In the genomic region with DNA sequence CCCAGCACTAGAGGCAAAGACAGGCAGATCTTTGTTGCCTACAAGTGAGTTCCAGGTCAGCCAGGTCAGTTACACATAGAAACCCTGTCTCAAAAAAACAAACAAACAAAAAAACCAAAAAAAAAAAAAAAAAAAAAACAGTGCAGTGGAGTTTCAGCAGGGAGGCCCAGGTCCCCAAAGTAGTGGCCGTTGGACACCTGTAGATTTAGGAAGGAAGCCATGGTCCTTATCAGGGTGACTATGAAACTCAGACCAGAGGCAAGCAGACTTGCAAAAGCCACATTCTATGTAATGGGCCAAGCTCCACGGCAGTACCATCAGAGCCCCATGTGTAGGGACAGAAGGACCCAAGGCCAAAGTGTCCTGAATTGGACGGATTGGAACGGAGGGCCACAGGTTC, we compare ENCODE assay signal across 8 mouse cellular contexts. TPM values are rescaled to one million over a fixed set of nuclear protein-coding genes. Genes with fewer than 3 reads are reported as not detected.
A peak's percentile ranks its signal among the peaks of the same experiment; 100 is the strongest.
DNase-seq lines count a peak whose midpoint lies in the region; ATAC-seq and TF ChIP-seq lines count a peak whose summit lies in the region.

No protein-coding gene starts in this region.

- TF ChIP-seq CTCF in left cerebral cortex, adult 2 months (IDR thresholded peaks at IDR 0.05): no peak

- intact Hi-C loops in left cerebral cortex, adult 2 months (cut with DNase I): no loop called here
- intact Hi-C loops in left cerebral cortex, postnatal 36 days (cut with DNase I): no loop called here

- no peaks in the 10 kb centered on the region for H3K9me3 ChIP-seq in embryonic facial prominence, embryonic 13.5 days
- H3K9me3 ChIP-seq in intestine, embryonic 15.5 days: no peaks in the 10 kb centered on the region

- peaks cover 46% of the 10 kb centered on the region for H3K4me1 ChIP-seq in embryonic facial prominence, embryonic 13.5 days
- H3K4me1 ChIP-seq in intestine, embryonic 15.5 days (replicated peaks): peaks cover 29% of the 10 kb centered on the region

- TF ChIP-seq POLR2A in myocyte (IDR thresholded peaks at IDR 0.05; ENCODE audit: insufficient read length, low read depth): no peak

- H3K27me3 ChIP-seq in embryonic facial prominence, embryonic 13.5 days: no peaks in the 10 kb centered on the region
- no peaks in the 10 kb centered on the region for H3K27me3 ChIP-seq in intestine, embryonic 15.5 days (replicated peaks)
- H3K27me3 ChIP-seq in myocyte (ENCODE audit: control insufficient read depth, insufficient read depth, insufficient read length): no peaks in the 10 kb centered on the region

- 72% methylated on average over 4 of the region's 4 CpGs for WGBS in embryonic facial prominence, embryonic 13.5 days
- WGBS in intestine, embryonic 15.5 days: 70% methylated on average over 4 of the region's 4 CpGs

- H3K36me3 ChIP-seq in embryonic facial prominence, embryonic 13.5 days: peaks cover 20% of the 10 kb centered on the region
- peaks cover 9% of the 10 kb centered on the region for H3K36me3 ChIP-seq in intestine, embryonic 15.5 days
- H3K36me3 ChIP-seq in myocyte (ENCODE audit: control insufficient read depth, insufficient read depth): no peaks in the 10 kb centered on the region

- H3K9ac ChIP-seq in embryonic facial prominence, embryonic 13.5 days: peak overlapping the region; percentile 83
- peak overlapping the region; percentile 71 for H3K9ac ChIP-seq in intestine, embryonic 15.5 days

- peaks cover 5% of the 10 kb centered on the region for H3K79me2 ChIP-seq in myocyte (ENCODE audit: control insufficient read depth, insufficient read depth)

- no peak for ATAC-seq in embryonic facial prominence, embryonic 13.5 days (ENCODE audit: insufficient number of reproducible peaks, insufficient read depth, low FRiP score, low TSS enrichment, low read depth)
- ATAC-seq in intestine, embryonic 15.5 days: no peak

- H3K27ac ChIP-seq in left cerebral cortex, adult 2 months: no peak overlapping the region
- peak overlapping the region; percentile 96 for H3K27ac ChIP-seq in embryonic facial prominence, embryonic 13.5 days
- H3K27ac ChIP-seq in intestine, embryonic 15.5 days: peak overlapping the region; percentile 90; the same call in 1 of the 2 replicates

- no peak overlapping the region for H3ac ChIP-seq in myocyte (ENCODE audit: control insufficient read depth, insufficient read length)

- peak overlapping the region; percentile 93 for H3K4me2 ChIP-seq in embryonic facial prominence, embryonic 13.5 days
- H3K4me2 ChIP-seq in intestine, embryonic 15.5 days (replicated peaks): peak overlapping the region; percentile 86
- peak overlapping the region; percentile 90 for H3K4me2 ChIP-seq in myocyte (ENCODE audit: low read depth)

- H3K4me3 ChIP-seq in left cerebral cortex, adult 2 months: peak overlapping the region; percentile 80
- peak overlapping the region; percentile 59 for H3K4me3 ChIP-seq in embryonic facial prominence, embryonic 13.5 days
- H3K4me3 ChIP-seq in intestine, embryonic 15.5 days (replicated peaks): peak overlapping the region; percentile 57
- peak overlapping the region; percentile 79 for H3K4me3 ChIP-seq in myocyte

- no peak for DNase-seq in left cerebral cortex, adult 2 months (ENCODE audit: extremely low spot score in 1 of 2, low spot score in 2 of 2)
- no peak for DNase-seq in left cerebral cortex, postnatal 36 days (ENCODE audit: low spot score in 2 of 2)
- no peak for DNase-seq in cerebellum, adult 9-11 months
- DNase-seq in ovary, postnatal 14 days (ENCODE audit: low spot score): no peak
- no peak for DNase-seq in natural killer cell, adult 2 months (ENCODE audit: low spot score in 2 of 2)

TF ChIP-seq in myocyte, 11 proteins besides CTCF, POLR2A, EP300 and RAD21:
- TF ChIP-seq REST (IDR thresholded peaks at IDR 0.05; ENCODE audit: insufficient read depth, insufficient read length) (no peak), MYOD1 (IDR thresholded peaks at IDR 0.05; ENCODE audit: control insufficient read depth in 1 of 3, insufficient read length in 2 of 3, low read depth in 2 of 3) (no peak), POLR2AphosphoS2 (IDR thresholded peaks at IDR 0.05; ENCODE audit: insufficient read length, low read depth) (no peak), TCF3 (IDR thresholded peaks at IDR 0.05; ENCODE audit: insufficient read length, low read depth) (no peak), CEBPB (IDR thresholded peaks at IDR 0.05; ENCODE audit: insufficient read depth, poor library complexity, severe bottlenecking) (no peak), TCF12 (IDR thresholded peaks at IDR 0.05; ENCODE audit: insufficient read depth, poor library complexity, severe bottlenecking) (no peak), MYOG (IDR thresholded peaks at IDR 0.05; ENCODE audit: control insufficient read depth in 1 of 3, insufficient read depth in 1 of 3, insufficient read length in 2 of 3, low read depth in 2 of 3) (no peak), USF1 (IDR thresholded peaks at IDR 0.05; ENCODE audit: low read depth) (no peak), MAX (IDR thresholded peaks at IDR 0.05; ENCODE audit: low read depth) (no peak), E2F4 (IDR thresholded peaks at IDR 0.05; ENCODE audit: insufficient read depth) (no peak), SRF (IDR thresholded peaks at IDR 0.05; ENCODE audit: control insufficient read depth, insufficient read length, low read depth) (no peak)
TF ChIP-seq in myocyte: peak in this region for 0.

RNA-seq across cellular contexts. Expression of a gene that starts 1.0 kb away (rescaled TPM):
- total RNA-seq in left cerebral cortex, adult 2 months (2021): 1 to 10 TPM in 1 of 2 experiments, under 1 TPM in 1; 0.97 to 1.2 TPM
- 1 to 10 TPM in 1 of 2 experiments, under 1 TPM in 1; 0.79 to 1.9 TPM for total RNA-seq in left cerebral cortex, postnatal 36 days (2021)
- polyA plus RNA-seq in embryonic facial prominence, embryonic 13.5 days (2015; fragmentation: Nextera tagmentation; extraction: Ambion mirVana): 1.6 and 2.8 TPM in 2 replicates
- polyA plus RNA-seq in intestine, embryonic 15.5 days (2015; fragmentation: Nextera tagmentation; extraction: Ambion mirVana): 0.74 and 0.97 TPM in 2 replicates
- polyA plus RNA-seq in myocyte (2012; fragmentation: generic; extraction: Trizol): 0.43 TPM

RNA-seq across cellular contexts. Expression of a gene that starts 2.9 kb away (rescaled TPM):
- 10 to 100 TPM; 11.3 to 12.6 TPM for total RNA-seq in left cerebral cortex, adult 2 months (2021)
- total RNA-seq in left cerebral cortex, postnatal 36 days (2021): 10 to 100 TPM; 10.3 to 11.5 TPM
- 21.8 and 22.5 TPM in 2 replicates for polyA plus RNA-seq in embryonic facial prominence, embryonic 13.5 days (2015; fragmentation: Nextera tagmentation; extraction: Ambion mirVana)
- polyA plus RNA-seq in intestine, embryonic 15.5 days (2015; fragmentation: Nextera tagmentation; extraction: Ambion mirVana): 15.1 and 19.1 TPM in 2 replicates
- 13.8 TPM for polyA plus RNA-seq in myocyte (2012; fragmentation: generic; extraction: Trizol)

RNA-seq across cellular contexts. Expression of a gene that starts 4.9 kb away (rescaled TPM):
- 1 to 10 TPM; 6.0 to 8.5 TPM for total RNA-seq in left cerebral cortex, adult 2 months (2021)
- 1 to 10 TPM; 4.4 to 6.8 TPM for total RNA-seq in left cerebral cortex, postnatal 36 days (2021)
- 13.8 and 15.0 TPM in 2 replicates for polyA plus RNA-seq in embryonic facial prominence, embryonic 13.5 days (2015; fragmentation: Nextera tagmentation; extraction: Ambion mirVana)
- polyA plus RNA-seq in intestine, embryonic 15.5 days (2015; fragmentation: Nextera tagmentation; extraction: Ambion mirVana): 5.9 and 7.4 TPM in 2 replicates
- 3.3 TPM for polyA plus RNA-seq in myocyte (2012; fragmentation: generic; extraction: Trizol)

RNA-seq across cellular contexts. Expression of a gene that starts 5.9 kb away (rescaled TPM):
- 10 to 100 TPM; 10.5 to 10.9 TPM for total RNA-seq in left cerebral cortex, adult 2 months (2021)
- total RNA-seq in left cerebral cortex, postnatal 36 days (2021): 10 to 100 TPM; 11.1 to 13.8 TPM
- polyA plus RNA-seq in embryonic facial prominence, embryonic 13.5 days (2015; fragmentation: Nextera tagmentation; extraction: Ambion mirVana): 39.3 and 54.2 TPM in 2 replicates
- polyA plus RNA-seq in intestine, embryonic 15.5 days (2015; fragmentation: Nextera tagmentation; extraction: Ambion mirVana): 66.4 and 81.9 TPM in 2 replicates
- 29.4 TPM for polyA plus RNA-seq in myocyte (2012; fragmentation: generic; extraction: Trizol)

RNA-seq across cellular contexts. Expression of a gene that starts 13.8 kb away (rescaled TPM):
- 10 to 100 TPM; 14.9 TPM for total RNA-seq in left cerebral cortex, adult 2 months (2021)
- 10 to 100 TPM; 11.1 to 12.7 TPM for total RNA-seq in left cerebral cortex, postnatal 36 days (2021)
- polyA plus RNA-seq in embryonic facial prominence, embryonic 13.5 days (2015; fragmentation: Nextera tagmentation; extraction: Ambion mirVana): 118 TPM in 2 replicates
- 81.0 and 87.9 TPM in 2 replicates for polyA plus RNA-seq in intestine, embryonic 15.5 days (2015; fragmentation: Nextera tagmentation; extraction: Ambion mirVana)
- polyA plus RNA-seq in myocyte (2012; fragmentation: generic; extraction: Trizol): 34.2 TPM
